Mouse (Mus musculus) T-cell, adult 2 months (primary cell): ENCODE results near the gene Tspan33.

Experiments
- DNase-seq: peaks from one replicate; pipeline ENCODE4 v3.0.0; 2022; ENCODE audit warnings: low spot score

The Tspan33 gene

DNA sequence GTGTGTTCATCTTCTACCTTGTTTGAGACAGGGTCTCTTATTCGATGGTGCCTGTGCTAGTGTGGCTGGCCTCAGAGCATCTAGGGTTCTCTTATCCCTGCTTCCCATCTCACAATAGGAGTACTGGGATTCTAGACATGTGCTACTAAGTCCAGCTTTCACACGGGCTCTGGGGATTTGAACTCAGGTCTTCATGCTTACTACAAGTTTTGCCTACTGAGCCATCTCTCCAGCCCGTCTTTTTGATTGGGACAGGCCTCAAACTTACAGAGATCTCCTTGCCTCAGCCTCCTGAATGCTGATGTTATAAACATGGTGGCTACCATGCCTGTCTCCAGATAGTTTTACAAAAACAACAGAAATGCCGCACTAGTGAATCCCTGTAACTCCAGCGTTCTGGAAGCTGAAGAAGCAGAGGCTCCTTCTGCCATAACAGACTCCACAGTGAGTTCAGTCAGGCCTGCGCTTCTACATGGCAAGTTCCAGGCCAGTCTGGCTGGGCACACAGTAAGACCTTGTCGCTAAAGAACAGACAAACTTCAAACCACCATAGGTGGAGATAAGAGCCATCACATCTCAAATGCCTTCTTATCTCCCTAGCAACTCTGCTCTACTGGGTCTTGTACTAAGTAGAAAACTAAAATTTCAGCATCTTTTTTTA, 5.2 kb downstream of the Tspan33 start:
- no peak for DNase-seq

DNA sequence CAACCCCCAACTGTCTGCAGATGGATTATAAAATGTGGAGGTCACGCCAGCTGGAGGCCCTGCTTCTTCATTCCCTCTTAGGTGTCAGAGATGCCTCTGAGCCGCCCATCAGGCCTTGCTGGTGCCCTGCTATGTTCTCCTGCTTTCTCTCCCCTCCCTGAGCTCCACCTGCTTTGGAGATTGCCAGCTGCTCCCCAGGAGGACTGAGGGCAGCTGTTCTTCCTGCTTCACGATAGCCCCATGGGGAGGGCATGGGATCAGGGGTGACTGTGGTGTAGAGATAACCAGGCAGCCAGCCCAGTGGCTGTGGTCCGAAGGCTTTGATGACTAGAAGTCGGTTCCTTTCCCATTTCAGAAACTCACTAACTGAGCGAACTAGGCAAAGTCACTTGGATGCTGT, 7.0 kb downstream of the Tspan33 start:
- DNase-seq: no peak

DNA sequence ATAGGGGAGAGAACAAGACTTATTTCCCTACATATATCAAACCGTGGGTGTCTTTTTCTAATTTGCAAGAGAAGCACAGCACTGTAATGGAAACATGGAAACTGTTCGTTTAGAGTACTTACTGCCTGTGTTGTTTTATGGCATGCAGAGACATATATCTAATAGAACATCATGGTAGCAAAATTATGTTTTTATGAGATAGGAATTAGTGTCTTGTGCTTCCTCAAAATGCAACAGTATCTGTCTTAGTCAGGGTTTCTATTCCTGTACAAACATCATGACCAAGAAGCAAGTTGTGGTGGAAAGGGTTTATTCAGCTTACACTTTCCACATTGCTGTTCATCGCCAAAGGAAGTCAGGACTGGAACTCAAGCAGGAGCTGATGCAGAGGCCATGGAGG, 8.1 kb downstream of the Tspan33 start:
- DNase-seq: no peak

DNA sequence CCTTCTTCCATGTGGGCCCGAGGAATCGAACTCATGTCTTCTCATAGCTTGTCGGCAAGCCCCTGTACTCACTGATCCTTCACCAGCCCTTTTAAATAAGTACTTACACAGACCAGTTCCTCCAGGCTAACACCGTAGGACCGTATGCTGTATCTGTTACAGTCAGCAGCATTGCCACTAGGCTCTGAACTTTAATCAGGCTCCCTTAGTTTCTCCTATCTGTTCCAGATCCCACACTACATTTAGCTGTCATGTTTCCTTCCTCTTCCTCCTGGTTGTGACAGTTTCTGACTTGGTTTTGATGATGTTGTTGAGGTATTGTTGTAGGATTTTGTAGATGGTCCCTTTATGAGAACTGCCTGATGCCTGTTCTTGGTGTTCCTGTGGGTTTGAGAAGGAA, 10.1 kb downstream of the Tspan33 start:
- DNase-seq: no peak

DNA sequence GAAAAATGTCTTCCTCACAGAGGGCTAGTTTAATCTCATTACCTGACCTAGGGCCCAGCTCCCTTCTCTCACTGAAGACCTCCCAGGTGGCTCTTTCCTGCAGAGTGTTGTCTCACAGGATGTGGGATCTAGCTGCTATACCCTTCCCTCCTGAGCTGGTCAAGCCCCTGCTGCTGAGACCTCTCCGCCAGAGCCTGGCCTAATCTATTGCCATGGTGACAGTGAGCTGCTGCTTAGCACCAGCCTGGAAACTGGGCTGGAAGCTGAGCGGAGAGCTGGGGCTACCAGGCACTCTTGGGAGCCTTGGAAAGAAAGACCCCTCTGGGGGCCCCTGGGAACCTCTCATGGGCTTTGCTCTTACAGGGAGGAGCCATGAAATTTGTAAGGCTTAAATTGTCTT, 13.9 kb downstream of the Tspan33 start:
- DNase-seq: no peak

DNA sequence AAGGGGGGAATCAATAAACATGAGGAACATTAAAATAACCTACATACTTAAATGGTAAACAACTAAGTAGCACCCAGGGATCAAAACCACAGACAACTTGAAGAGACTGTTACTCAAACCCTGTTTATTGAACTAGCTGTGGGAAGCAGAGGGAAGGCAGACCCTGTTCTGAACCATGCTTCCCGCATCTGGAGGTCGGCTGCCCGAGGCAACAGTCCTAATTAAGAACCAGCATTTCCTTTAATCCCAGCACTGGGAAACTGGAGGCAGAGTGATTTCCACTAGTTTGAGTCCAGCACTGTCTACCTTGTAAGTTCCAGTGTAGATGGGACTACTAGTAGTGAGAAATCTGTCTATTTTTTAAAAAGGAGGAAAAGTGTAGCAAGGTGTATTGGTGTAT, 17.3 kb downstream of the Tspan33 start:
- DNase-seq: no peak

DNA sequence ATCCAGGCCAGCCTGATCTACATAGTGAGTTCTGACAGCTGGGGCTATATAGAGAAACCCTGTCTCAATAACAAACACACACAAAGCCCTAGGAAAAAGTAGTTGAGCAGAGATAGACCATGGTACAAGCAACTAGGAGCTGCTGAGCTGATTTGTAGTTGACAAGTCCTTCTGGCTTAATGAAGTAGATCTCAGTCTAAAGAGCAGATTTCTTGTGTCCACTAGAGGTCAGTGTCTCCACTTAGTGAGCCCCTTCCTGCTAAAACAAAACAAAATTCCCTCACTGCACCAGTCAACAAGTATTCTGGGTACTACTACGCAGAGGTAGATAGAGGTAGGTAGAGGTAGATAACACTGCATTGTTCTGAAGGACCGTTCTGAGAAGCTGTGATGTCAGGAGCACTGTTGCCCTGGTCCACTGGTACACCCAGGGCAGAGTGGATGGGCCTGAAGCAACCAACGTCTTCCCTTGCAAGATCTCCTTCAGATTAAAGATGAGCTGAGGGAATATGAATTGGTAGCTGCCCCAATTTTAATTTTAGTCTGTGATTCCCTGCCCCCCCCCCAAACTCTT, 18.1 kb downstream of the Tspan33 start:
- DNase-seq: no peak

DNA sequence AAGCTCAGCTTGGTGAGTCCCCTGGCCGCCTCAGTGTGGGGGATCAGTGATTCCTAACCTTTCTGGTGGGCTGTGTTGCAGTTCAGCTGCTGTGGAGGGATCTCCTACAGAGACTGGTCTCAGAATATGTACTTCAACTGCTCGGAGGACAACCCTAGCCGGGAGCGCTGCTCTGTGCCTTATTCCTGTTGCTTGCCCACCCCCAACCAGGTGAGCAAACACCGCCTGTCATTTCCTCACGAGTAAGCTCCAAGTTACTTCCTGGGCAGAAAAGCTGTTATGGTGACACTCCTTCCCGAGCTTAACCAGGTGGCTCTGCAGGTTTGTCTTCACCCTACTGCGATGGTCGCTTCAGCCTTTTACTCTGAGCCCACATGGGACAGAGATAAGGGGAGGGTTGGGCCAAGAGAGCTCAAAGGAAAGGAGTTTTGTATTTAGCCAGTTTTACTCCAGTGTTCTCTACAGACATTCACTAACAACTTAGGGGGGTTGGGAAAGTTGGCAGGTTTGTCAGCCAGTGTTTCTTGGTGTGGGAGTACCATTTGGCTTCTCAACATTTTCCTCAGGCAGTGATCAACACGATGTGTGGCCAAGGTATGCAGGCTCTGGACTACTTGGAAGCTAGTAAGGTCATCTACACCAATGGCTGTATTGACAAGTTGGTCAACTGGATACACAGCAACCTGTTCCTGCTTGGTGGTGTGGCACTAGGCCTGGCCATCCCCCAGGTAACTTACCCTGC, 22.8 kb downstream of the Tspan33 start:
- no peak for DNase-seq

DNA sequence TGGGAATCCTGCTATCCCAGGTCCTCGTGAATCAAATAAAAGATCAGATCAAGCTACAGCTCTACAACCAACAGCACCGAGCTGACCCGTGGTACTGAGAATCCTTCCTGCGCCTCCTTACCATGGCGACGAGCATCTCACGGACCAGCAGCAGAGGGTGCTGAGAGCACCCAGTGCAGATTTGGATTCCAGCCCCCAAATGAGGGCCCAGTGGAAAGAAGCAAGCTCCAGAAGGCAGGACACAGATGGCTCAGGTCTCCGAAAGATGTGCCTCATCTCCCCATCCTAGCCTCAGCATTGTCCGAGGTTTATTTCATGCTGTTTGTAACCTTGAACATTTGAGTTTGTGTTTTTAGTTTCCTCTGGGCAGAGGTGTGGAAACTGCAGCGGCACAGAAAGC, 23.5 kb downstream of the Tspan33 start:
- no peak for DNase-seq

DNA sequence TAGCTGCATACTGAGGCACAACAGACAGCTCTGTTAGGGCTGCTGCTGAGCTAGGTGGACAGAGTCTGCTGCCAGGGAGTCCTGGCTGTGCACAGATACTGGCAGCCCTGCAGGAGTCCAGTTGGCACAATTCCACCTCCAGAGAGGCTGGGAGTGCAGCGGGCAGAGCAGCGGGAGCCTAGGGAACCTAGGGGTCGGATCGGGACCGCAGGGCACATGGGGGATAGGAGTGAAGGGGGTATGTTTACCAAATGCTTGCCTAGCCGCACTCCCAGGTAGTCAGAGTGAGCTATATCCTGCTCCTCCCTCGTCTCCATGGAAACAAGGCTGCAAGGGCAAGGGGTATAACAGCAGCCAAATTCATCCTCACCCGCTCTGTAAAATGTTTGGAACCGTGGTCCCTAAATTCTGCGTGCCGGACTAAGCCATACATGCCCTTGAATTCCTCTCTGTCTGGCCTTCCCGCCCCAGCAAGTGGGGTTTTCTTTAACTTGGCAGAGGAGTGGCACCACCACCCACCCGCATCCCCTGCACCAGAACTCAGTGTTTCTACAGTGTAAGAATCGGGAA, 24.0 kb downstream of the Tspan33 start:
- no peak for DNase-seq

DNA sequence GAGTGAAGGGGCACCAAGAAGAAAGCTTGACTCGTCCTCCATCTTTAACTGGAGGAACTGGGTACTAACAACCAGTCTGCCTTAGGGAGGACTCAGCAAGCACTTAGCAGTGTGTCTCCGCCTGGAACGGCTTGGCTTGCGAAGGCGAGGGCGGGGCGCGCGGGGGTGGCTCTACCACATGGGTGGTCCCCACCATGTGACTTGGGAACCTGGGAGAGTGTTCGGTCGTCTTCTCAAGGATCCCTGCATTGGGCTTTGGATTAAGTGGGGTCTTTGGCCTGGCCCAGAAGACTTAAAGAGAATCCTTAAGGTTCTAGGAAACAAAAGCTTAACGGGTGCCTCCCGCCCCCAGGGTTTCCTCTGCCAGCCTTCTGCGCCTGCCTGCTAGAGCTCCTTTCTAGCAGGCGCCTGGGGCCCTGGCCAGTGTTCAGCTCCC, 24.9 kb downstream of the Tspan33 start:
- DNase-seq: peak; percentile 7

DNA sequence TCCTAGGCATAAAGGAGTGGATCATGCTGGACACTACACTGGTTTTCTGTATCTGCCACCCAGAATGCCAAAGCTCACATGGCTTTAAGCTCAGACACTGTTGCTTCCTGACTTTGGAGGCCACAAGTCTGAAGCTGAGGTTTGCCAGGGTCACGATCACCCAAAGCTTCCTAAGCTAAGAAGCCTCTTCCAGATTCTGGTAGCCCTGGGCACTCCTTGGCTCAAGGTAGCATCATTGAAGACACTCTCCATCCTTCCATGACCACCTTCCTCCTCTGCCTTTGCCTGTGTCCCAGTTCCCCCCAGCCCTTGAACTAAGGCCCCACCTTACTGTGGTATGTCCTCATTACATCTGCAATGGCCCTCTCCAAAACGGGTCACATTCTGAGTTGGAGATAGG, 27.9 kb downstream of the Tspan33 start:
- DNase-seq: no peak

DNA sequence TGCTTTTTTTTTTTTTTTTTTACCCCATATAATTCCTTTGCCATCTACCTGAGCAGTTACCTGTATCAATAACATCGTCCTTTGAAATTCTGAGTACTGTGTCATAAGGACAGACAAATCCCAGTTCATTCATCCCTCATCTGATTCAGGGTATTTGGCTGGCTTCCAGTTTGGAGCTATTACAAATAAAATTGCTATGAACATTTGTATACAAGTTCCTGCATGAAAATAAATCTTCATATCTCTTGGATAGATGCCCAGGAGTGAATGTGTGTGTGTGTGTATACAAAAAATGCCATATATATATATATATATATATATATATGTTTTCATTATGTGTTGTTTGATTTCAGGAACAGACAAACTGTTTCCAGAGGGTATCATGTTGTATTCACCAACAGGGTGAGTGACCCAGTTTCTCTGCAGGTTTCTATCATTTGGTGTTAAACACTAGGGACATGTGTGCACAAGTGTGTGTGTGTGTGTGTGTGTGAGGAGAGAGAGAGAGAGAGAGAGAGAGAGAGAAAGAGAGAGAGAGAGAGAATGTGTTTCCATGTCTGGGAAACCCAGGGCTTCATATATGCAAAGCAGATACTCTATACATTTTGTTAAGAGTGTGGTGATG, 32.7 kb downstream of the Tspan33 start:
- DNase-seq: no peak

DNA sequence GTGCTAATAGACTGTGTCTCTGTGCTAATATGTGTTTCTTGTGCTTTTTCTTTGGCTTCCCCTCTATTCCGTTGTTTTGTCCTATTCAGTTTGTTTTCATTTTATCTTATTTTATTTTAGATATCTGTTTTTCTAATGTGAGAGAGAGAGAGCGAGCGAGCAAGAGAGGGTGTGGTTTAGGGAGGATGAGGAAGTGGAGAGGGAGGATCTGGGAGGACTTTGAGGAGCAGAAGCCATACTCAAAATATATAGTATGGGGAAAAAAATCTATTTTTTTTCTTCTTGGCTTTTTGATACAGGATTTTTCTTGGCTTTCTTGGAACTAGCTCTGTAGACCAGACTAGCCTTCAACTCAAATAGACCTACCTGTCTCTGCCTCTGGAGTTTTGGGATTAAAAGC, 34.0 kb downstream of the Tspan33 start:
- no peak for DNase-seq

DNA sequence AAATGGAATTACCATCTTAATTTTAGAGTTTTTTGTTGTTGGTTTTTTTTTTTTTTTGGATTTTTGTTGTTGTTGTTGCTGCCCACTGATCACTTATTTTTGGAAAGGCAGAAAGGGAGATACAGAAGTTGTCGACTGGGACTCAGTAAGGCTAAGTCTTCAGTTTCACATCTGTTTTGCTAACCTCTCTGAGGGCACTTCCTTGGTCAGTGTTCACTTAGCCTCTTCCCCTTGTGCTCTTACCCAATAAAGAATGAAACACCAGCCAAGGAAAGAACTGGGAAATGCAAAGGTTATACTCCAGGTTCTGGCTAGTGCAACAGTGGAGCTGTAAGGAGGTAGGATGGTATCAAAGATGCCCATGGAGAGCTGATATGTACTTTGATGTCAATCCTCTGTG, 35.5 kb downstream of the Tspan33 start:
- DNase-seq: no peak

DNA sequence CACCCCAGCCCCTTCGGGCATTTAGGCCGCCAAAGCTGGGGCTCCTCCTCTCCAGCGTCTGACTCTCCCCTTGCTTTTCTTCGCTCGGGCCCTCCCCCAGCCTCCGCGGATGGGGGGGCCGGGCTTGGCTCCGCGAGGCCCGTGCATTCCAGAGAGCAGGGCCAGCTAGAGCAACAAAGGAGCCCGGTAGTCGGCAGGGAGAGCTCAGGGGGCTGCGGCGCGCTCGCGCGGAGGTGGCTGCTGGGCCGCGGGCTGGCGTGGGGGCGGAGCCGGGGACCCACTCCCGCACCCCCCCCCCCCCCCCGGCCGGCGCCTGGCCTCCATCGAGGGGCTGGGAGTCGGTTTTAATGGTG, 41.3 kb downstream of the Tspan33 start, which contains the start of gene Smo:
Gene Smo, plus strand, starts transcription at position 168 of the 353 bp plus-strand sequence.
- peak; percentile 28 for DNase-seq

DNA sequence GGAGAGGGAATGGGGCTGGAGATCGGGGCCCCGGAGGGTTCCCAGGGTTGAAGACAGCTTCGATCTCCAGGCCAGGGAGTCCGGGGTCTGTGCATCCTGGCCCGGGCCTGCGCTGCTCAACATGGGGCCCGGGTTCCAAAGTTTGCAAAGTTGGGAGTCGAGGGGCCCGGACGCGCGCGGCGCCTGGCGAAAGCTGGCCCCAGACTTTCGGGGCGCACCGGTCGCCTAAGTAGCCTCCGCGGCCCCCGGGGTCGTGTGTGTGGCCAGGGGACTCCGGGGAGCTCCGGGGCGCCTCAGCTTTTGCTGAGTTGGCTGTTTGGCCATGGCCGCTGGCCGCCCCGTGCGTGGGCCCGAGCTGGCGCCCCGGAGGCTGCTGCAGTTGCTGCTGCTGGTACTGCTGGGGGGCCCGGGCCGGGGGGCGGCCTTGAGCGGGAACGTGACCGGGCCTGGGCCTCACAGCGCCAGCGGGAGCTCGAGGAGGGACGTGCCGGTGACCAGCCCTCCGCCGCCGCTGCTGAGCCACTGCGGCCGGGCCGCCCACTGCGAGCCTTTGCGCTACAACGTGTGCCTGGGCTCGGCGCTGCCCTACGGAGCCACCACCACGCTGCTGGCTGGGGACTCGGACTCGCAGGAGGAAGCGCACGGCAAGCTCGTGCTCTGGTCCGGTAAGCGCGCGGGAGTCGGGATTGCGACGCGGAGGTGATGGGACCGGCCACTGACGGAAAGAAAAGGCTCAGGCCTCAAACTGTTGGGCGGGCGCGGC, 41.8 kb downstream of the Tspan33 start:
- DNase-seq: peak; percentile 10

DNA sequence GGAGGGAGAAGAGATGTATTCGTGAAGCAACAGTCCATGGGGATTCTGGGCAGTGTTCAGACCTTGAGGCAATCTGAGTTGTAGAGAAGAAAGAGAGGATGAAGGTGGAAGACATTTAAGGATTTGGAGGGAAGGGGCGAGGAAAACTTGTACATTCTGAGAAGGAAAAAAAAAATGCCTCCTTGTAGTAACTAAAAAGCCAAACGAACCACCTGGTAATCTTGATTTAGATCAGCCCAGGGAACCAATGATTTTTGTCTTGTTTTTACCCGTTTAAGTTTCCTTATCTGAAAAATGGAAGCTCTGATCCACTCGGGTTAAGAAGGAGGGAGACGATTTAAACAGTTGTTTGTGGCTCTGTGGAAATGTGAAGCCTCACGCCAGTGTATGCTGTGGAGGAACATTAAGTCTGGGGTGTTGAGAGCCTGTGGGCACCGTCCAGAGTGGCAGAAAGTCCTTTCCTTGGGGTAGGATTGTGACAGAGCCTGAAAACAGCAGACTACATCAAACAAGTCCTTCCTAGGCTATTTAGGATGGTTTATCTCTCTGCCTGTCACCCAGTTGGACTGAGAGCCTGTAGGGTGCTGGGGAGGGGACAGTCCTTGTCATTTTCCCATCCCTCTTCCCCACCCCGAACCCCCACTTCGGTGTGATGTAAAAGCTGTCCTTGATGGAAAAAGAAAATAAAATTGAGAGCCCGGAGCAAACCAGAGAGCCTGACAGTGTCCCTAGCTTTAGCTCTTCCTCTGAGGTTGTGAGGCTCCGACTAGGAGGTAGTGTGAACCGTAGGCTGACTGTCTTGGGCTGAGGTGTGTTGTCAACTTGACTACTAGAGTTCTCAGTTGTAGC, 42.8 kb downstream of the Tspan33 start:
- no peak for DNase-seq

DNA sequence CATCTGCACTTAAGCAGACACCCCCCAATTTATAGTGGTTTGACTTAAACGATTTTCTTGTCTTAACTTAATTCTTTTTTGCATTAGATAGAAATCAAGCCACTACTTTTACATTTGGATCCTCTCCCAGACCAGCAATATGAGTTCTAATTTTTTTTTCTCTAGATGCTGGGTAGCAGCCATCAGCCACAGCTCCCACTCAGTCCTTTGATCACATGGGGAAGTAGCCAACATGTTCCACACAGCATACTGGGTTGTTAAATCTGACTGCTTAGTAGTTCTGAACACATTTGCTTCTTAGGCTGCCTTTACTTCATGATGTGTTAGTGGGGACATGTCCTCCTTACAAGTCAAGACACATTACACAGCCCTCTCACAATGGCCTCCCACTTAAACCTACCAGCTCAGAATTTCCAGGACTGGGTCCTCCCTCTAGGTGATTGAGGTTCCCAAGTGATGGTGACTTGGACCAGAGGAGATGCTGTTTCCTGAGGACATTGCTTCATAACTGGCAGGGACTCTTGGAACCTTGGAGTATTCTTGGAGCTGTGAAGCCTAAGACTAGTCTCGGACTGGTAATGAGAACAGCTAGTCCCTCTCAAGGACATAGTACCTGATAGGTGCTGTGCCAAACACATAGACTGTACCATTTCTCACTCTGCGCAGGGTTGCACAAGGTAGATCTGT, 57.6 kb downstream of the Tspan33 start:
- no peak for DNase-seq

DNA sequence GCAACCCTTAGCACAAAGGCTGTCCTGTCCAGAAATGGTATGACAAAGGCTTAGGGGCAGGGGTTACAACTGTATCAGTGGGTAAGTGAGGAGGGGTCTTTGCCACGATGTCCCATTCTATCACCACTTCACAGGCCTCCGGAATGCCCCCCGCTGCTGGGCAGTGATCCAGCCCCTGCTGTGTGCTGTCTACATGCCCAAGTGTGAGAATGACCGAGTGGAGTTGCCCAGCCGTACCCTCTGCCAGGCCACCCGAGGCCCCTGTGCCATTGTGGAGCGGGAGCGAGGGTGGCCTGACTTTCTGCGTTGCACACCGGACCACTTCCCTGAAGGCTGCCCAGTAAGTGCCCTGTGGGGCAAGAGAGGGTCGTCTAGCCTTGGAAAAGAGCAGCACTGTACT, 59.3 kb downstream of the Tspan33 start:
- DNase-seq: no peak
